Mouse (Mus musculus): ENCODE results near the gene Tmc6. TPM values are rescaled to one million over a fixed set of nuclear protein-coding genes. Genes with fewer than 3 reads are reported as not detected.

Gene Tmc6
- polyA plus RNA-seq, 1 experiment from 2014 or later, result 23.8 TPM

GRCm38 (mm10) chr11:117810401-117811046 is 28.5 kb upstream of the Tmc6 start:
- peak overlapping the region; percentile 95 for H3K4me2 ChIP-seq
- H3K4me3 ChIP-seq, result peak overlapping the region; percentile 67
- H3K4me1 ChIP-seq (replicated peaks), result peaks cover 34% of the 10 kb centered on the region
- ATAC-seq (ENCODE audit: insufficient number of reproducible peaks, low FRiP score), result peak; percentile 83
- H3K36me3 ChIP-seq, result peaks cover 38% of the 10 kb centered on the region
- peak overlapping the region; percentile 77 for H3K9ac ChIP-seq
- WGBS, result under 1% methylated on average over 21 of the region's 21 CpGs
- peak overlapping the region; percentile 24 for H3K27ac ChIP-seq (ENCODE audit: poor library complexity, severe bottlenecking)
- peaks cover 3% of the 10 kb centered on the region; the same call in 1 of the 2 replicates for H3K27me3 ChIP-seq (replicated peaks)
- H3K9me3 ChIP-seq (replicated peaks), result no peaks in the 10 kb centered on the region

GRCm38 (mm10) chr11:117809407-117810311 is 27.7 kb upstream of the Tmc6 start, which contains the start of the genes Gm20708 and Syngr2:
Gene Gm20708 (plus strand): TSS chr11:117809668.
Gene Syngr2 (plus strand): TSS chr11:117809668.
- Histone ChIP-seq H3K9ac (peak within 1 kb of the TSS; percentile 77), H3K9me3 (replicated peaks) (no peaks in the 10 kb centered on the region), H3K27ac (ENCODE audit: poor library complexity, severe bottlenecking) (peak within 1 kb of the TSS; percentile 24), H3K4me1 (replicated peaks) (peaks cover 28% of the 10 kb centered on the region), H3K4me3 (peak within 1 kb of the TSS; percentile 67), H3K27me3 (replicated peaks) (peaks cover 3% of the 10 kb centered on the region; the same call in 1 of the 2 replicates), H3K4me2 (peak within 1 kb of the TSS; percentile 95), H3K36me3 (peaks cover 29% of the 10 kb centered on the region)
- ATAC-seq (ENCODE audit: insufficient number of reproducible peaks, low FRiP score), result peak; percentile 82
- WGBS, result under 1% methylated on average over 73 of the region's 75 CpGs

GRCm38 (mm10) chr11:117806781-117807180 is 24.8 kb upstream of the Tmc6 start:
- H3K9me3 ChIP-seq (replicated peaks), result no peaks in the 10 kb centered on the region
- peaks cover 9% of the 10 kb centered on the region for H3K27me3 ChIP-seq (replicated peaks)
- no peak overlapping the region for H3K9ac ChIP-seq
- peaks cover 20% of the 10 kb centered on the region for H3K4me1 ChIP-seq (replicated peaks)
- H3K4me3 ChIP-seq, result no peak overlapping the region
- H3K27ac ChIP-seq (ENCODE audit: poor library complexity, severe bottlenecking), result no peak overlapping the region
- peaks cover under 1% of the 10 kb centered on the region; the same call in 1 of the 2 replicates for H3K36me3 ChIP-seq
- no peak for ATAC-seq (ENCODE audit: insufficient number of reproducible peaks, low FRiP score)
- H3K4me2 ChIP-seq, result no peak overlapping the region
- 95% methylated on average over 6 of the region's 6 CpGs for WGBS

- no peak for ATAC-seq (ENCODE audit: insufficient number of reproducible peaks, low FRiP score)
- Histone ChIP-seq H3K4me1 (replicated peaks) (peaks cover 13% of the 10 kb centered on the region), H3K4me3 (no peak overlapping the region), H3K4me2 (no peak overlapping the region), H3K9ac (no peak overlapping the region), H3K36me3 (no peaks in the 10 kb centered on the region), H3K27me3 (replicated peaks) (peaks cover 9% of the 10 kb centered on the region), H3K27ac (ENCODE audit: poor library complexity, severe bottlenecking) (no peak overlapping the region), H3K9me3 (replicated peaks) (no peaks in the 10 kb centered on the region)
- 94% methylated on average over 3 of the region's 3 CpGs for WGBS
Observed at GRCm38 (mm10) chr11:117803166-117803688, 21.2 kb upstream of the Tmc6 start.

GRCm38 (mm10) chr11:117801650-117802049 is 19.7 kb upstream of the Tmc6 start:
- Histone ChIP-seq H3K4me3 (no peak overlapping the region), H3K27ac (ENCODE audit: poor library complexity, severe bottlenecking) (no peak overlapping the region), H3K9me3 (replicated peaks) (no peaks in the 10 kb centered on the region), H3K9ac (no peak overlapping the region), H3K27me3 (replicated peaks) (peaks cover 9% of the 10 kb centered on the region), H3K4me2 (no peak overlapping the region), H3K36me3 (no peaks in the 10 kb centered on the region), H3K4me1 (replicated peaks) (peaks cover 22% of the 10 kb centered on the region)
- WGBS, result 72% methylated on average over 7 of the region's 7 CpGs
- no peak for ATAC-seq (ENCODE audit: insufficient number of reproducible peaks, low FRiP score)

- H3K4me2 ChIP-seq, result no peak overlapping the region
- H3K27me3 ChIP-seq (replicated peaks), result peaks cover 11% of the 10 kb centered on the region
- H3K9ac ChIP-seq, result no peak overlapping the region
- H3K4me1 ChIP-seq (replicated peaks), result peaks cover 22% of the 10 kb centered on the region
- H3K9me3 ChIP-seq (replicated peaks), result no peaks in the 10 kb centered on the region
- no peak overlapping the region for H3K27ac ChIP-seq (ENCODE audit: poor library complexity, severe bottlenecking)
- 87% methylated on average over 7 of the region's 7 CpGs for WGBS
- no peak for ATAC-seq (ENCODE audit: insufficient number of reproducible peaks, low FRiP score)
- no peak overlapping the region for H3K4me3 ChIP-seq
- H3K36me3 ChIP-seq, result no peaks in the 10 kb centered on the region
Observed at GRCm38 (mm10) chr11:117800038-117800437, 18.0 kb upstream of the Tmc6 start.

- ATAC-seq (ENCODE audit: insufficient number of reproducible peaks, low FRiP score), result no peak
- no peaks in the 10 kb centered on the region for H3K9me3 ChIP-seq (replicated peaks)
- peak overlapping the region; percentile 20; the same call in 1 of the 2 replicates for H3K4me2 ChIP-seq
- no peak overlapping the region for H3K27ac ChIP-seq (ENCODE audit: poor library complexity, severe bottlenecking)
- no peaks in the 10 kb centered on the region for H3K36me3 ChIP-seq
- peaks cover 11% of the 10 kb centered on the region for H3K27me3 ChIP-seq (replicated peaks)
- H3K9ac ChIP-seq, result no peak overlapping the region
- H3K4me1 ChIP-seq (replicated peaks), result peaks cover 22% of the 10 kb centered on the region
- H3K4me3 ChIP-seq, result no peak overlapping the region
- WGBS, result 62% methylated on average over 5 of the region's 5 CpGs
Observed at GRCm38 (mm10) chr11:117799174-117799573, 17.2 kb upstream of the Tmc6 start.

GRCm38 (mm10) chr11:117798160-117798541 is 16.2 kb upstream of the Tmc6 start:
- Histone ChIP-seq H3K4me1 (replicated peaks) (peaks cover 22% of the 10 kb centered on the region), H3K27me3 (replicated peaks) (peaks cover 12% of the 10 kb centered on the region), H3K9me3 (replicated peaks) (no peaks in the 10 kb centered on the region), H3K4me2 (peak overlapping the region; percentile 30), H3K27ac (ENCODE audit: poor library complexity, severe bottlenecking) (no peak overlapping the region), H3K9ac (peak overlapping the region; percentile 28; the same call in 1 of the 2 replicates), H3K4me3 (peak overlapping the region; percentile 4; the same call in 1 of the 2 replicates), H3K36me3 (no peaks in the 10 kb centered on the region)
- WGBS, result 13% methylated on average over 2 of the region's 2 CpGs
- ATAC-seq (ENCODE audit: insufficient number of reproducible peaks, low FRiP score), result peak; percentile 52; the same call in 1 of the 2 replicates

GRCm38 (mm10) chr11:117797511-117798159 is 15.6 kb upstream of the Tmc6 start, which contains the start of gene 6030468B19Rik:
Gene 6030468B19Rik (plus strand): TSS chr11:117797660.
- peak; percentile 70 for ATAC-seq (ENCODE audit: insufficient number of reproducible peaks, low FRiP score)
- Histone ChIP-seq H3K27ac (ENCODE audit: poor library complexity, severe bottlenecking) (no peak within 1 kb of the TSS), H3K4me1 (replicated peaks) (peaks cover 23% of the 10 kb centered on the region), H3K4me2 (peak within 1 kb of the TSS; percentile 30), H3K9ac (peak within 1 kb of the TSS; percentile 28; the same call in 1 of the 2 replicates), H3K36me3 (no peaks in the 10 kb centered on the region), H3K9me3 (replicated peaks) (no peaks in the 10 kb centered on the region), H3K4me3 (peak within 1 kb of the TSS; percentile 4; the same call in 1 of the 2 replicates), H3K27me3 (replicated peaks) (peaks cover 9% of the 10 kb centered on the region; the same call in 1 of the 2 replicates)
- 33% methylated on average over 9 of the region's 9 CpGs for WGBS

- peaks cover 9% of the 10 kb centered on the region; the same call in 1 of the 2 replicates for H3K27me3 ChIP-seq (replicated peaks)
- peaks cover 30% of the 10 kb centered on the region for H3K4me1 ChIP-seq (replicated peaks)
- H3K4me2 ChIP-seq, result no peak overlapping the region
- ATAC-seq (ENCODE audit: insufficient number of reproducible peaks, low FRiP score), result no peak
- H3K27ac ChIP-seq (ENCODE audit: poor library complexity, severe bottlenecking), result no peak overlapping the region
- no peak overlapping the region for H3K9ac ChIP-seq
- no peaks in the 10 kb centered on the region for H3K36me3 ChIP-seq
- H3K9me3 ChIP-seq (replicated peaks), result no peaks in the 10 kb centered on the region
- H3K4me3 ChIP-seq, result no peak overlapping the region
- WGBS, result 35% methylated on average over 5 of the region's 5 CpGs
Observed at GRCm38 (mm10) chr11:117796954-117797353, 15.0 kb upstream of the Tmc6 start.
